Mouse (Mus musculus): ENCODE measurements around the gene Tspan18.

The Tspan18 gene

DNA sequence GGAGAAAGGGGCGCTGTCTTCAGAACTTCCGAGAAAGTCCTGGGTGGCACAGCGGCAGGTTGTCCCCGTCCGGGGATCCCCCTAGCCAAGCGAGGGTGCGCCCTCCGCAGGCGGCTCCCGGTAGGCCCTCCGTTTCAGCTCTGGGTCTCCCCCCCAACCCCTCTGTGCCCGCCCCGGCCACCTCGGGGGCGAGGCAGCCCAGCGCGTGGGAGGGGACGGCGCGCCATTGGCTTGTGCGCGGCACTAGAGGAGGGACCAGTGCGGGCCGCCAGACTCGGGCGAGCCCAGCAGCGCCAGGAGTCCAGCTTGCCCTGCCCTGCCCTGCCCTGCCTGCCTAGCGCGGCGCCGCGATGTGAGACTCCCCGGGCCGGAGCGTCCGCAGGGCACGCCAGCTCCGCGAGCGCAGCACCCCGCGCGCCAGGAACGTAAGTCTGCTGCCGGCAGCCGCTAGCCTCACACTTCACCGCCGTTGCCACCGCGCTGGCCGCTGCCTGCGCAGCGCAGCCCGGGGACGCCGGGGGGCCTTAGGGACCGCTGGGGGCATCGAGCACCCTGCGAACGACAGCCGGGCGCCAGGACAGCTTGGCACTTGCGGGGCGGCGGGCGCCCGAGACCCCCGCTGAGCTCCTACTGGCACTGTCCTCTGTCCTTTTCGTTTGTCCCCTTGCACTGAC is 146.8 kb downstream of the Tspan18 start, which contains the start of gene Trp53i11:
Gene Trp53i11 (plus strand): TSS at position 226 of the 674 bp plus-strand sequence.
- DNase-seq (ENCODE audit: low spot score in 2 of 2), result peak; percentile 69 to 88

DNA sequence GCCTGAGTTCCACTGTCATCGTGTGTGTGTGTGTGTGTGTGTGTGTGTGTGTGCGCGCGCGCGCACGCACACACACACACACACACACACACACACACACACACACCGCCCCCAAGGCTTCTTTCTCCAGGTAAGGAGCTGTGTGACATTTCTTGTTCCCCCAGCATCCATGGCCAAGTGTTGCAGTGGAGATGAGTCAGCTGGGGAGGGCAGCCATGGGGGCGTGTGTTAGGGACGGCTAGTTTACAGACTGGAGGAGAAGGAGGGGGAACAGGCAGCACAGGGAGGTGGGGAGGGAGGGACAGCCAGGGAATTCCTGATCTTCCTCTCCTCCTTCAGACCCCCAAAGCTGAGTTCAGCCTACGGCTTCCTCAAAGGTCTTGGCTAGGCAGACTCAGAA is 151.4 kb downstream of the Tspan18 start:
- no peak for DNase-seq (ENCODE audit: low spot score in 2 of 2)

DNA sequence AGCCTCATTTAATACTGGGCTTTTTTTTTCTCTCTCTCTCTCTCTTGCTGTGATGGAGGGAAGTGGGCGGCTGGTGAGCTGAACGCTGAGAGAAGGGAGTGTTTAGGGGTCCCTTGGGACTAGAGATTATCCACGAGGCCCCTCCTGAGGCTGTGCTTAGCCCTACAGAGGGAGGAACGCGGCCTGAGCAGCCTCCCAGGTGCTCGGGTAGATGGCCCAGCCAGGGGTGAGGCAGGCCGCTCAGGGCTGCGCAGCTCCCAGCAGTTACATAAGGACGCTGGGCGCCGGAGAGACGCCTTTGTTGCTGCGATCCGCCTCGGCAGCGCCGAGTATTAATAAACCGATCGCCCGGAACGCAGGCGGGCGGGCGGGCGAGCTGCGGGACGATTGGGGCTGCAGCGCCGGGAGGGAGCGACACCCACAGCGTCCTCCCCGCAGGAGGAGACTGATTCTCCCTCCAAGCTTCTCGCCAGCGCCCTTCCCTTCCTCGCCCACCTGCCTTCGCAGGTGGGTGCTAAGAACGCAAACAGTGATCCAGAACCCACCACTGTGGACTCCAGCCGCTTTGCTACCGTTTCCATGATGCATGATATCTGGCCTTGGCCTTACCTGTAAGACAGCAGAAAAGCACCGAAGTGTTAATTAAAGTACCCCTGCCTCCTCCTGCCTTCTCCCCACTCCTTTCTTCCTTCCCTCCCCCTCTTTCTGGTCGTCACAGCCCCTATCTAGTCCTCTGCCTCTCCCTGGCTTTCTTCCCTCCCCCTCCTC is 154.0 kb downstream of the Tspan18 start:
- no peak for DNase-seq (ENCODE audit: low spot score in 2 of 2)

DNA sequence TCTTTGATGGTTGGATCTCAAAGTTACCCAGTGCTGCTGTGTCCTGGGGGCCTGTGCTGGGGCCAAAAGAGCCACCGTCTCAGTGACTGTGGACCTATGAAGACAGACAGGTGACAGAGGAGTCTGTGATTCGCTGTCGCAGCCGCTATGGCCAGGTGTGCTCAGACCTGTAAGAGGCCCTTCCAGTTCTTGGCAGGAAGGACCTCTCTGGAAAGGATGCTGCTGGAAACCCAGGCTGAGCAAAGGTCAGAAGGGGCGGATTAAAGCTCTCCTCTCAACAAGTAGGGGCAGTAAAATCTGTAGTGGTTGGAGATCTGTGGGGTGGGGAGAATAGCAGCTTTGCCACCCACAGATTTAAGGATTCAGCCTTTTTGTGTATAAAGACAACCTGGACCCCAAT is 154.7 kb downstream of the Tspan18 start:
- no peak for DNase-seq (ENCODE audit: low spot score in 2 of 2)

DNA sequence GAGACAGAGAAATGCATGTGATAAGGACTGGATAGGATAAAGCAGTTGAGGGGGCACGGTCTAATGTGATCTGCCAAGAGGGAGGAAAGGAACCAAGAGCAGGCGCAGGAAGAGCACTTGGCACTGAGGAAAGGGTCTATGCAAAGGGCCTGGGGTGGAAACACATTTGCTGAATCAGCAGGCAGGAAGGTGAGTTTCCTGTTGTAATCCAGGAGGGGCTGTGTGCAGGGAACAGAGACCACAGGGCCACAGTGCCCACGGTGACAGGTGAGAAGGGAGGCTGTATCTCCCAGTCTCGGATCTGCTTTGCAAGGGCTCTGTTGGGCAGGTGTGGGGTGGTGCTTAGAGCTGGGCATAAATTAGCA is 156.0 kb downstream of the Tspan18 start:
- DNase-seq (ENCODE audit: low spot score in 2 of 2), result no peak

DNA sequence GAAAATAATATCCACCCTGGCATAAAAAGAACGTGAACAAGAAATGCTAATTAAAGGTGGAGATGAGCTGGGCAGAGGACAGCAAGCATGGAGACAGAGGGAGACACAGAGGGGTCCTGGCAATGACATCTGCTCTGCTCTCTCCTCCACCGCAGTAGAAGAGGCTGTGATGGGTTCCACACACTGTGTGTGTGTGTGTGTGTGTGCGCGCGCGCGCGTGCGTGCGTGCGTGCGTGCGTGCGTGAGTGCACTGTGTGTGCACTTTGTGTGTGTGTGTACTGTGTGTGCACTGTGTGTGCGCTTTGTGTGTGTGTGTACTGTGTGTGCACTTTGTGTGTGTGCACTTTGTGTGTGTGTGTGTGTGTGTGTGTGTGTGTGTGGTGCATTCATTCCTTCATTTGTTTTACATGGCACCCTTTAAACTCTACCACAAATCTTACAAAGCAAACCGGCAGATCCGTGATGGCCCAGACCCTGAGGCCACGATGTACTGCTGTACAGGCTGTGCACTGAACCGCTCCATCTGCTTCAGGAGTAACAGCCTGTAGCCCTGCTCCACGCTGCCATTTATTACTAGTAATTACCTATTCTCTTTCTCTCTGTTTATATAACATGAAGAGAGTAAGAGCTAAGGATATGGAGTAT is 156.5 kb downstream of the Tspan18 start:
- DNase-seq (ENCODE audit: low spot score in 2 of 2), result no peak

DNA sequence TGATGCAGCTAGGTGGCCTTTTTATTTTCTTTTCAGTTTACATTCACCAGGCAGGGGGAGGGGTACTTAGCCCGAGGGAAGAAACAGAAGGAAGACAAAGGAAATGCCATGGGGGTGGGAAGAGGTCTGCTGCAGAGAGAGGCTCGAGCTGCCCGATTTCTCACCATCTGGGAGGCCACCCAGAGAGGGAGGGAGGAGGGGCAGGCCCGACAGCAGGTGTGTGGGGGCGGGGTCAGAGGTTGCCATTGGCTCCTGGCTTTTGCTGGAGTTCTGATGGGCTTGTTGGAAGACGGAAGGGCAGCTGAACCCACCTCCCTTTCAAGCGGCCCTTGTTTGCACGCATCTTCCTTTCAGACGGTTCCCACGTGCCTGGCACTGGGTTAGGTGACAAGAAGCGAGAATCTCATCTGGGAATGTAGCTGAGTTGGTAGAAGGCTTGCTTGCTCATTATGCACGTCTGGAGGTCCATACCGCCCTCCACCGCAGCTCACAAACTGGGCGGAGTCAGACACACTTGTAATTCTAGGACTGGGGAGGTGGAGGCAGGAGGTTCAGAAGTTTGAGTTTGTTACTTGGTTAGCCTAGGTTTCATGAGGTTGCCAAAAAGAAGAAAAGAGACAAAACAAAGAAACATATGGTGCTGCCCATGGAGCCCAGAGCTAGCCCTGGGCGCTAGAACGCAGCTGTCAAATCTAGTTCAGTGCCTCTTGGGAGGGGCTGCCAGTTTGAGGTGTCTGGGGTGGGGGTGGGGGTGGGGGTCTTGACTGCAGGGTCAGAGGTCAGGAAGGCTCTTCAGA is 157.2 kb downstream of the Tspan18 start:
- DNase-seq (ENCODE audit: low spot score in 2 of 2), result peak in 1 of 2 experiments; percentile 66

DNA sequence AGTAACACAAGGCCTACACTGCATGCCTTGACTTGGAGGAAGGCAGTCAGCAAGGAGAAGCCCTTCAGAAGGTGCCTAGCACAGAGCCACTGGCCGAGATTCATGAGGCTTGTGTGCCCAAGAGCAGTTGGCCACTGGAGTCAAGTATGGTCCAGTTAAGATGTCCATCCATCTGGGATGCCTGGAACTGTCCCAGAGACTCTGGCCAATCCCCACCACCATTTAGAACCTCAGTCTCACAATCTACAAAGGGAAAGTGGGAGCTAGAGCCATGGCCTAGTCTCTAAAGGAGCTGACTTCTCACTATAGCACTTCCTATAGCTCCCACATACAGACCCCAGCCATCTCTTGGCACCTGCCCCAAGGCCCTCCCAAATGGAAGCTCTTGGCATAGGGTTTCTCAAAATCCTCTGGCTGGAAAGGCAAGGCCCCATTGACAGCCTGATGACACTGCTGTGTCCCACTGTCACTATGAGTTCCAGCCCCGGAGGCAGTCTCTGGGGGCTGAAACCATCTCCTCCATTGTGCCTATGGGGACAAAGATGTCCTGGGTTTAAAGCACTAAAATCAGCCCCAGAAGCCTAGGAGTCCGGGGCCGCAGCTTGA is 158.0 kb downstream of the Tspan18 start:
- DNase-seq (ENCODE audit: low spot score in 2 of 2), result no peak

DNA sequence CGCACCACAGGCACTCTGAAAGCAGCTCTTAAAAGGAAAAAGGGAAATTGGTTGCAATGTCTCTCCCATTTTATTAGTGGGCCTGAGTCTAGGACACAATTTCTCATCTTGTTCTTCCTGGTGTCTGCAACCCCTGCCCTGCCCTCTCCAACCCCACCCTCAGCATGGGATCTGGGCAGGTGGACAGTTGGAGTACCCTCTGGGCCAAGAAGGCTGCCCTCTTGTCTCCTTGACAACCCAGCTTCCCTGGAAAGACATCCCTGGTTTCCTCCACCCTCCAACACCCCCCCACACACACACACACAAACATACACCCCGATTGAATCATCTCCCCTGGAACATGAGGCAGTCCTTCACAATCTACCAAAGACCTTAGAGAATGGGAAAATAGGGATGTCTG is 158.6 kb downstream of the Tspan18 start:
- DNase-seq (ENCODE audit: low spot score in 2 of 2), result no peak

DNA sequence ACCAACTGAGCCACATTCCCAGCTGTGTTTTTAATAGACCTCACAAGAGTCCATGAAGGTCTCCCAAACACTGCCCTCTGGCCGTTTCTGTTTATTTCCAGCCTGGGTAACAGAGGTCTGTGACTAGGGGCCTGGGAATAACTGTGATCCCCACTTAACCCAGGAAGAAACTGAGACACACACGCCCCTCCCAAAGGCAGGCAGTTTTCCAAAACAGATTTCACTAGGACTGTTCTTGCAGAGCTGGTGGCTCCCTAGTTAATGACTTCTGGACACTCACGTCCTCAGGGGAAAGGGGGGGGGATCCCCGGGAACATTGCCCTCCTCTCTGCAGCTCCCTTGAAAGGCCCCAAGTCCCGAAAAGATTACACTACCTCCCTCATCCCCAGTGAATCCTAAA is 159.0 kb downstream of the Tspan18 start:
- DNase-seq (ENCODE audit: low spot score in 2 of 2), result no peak

DNA sequence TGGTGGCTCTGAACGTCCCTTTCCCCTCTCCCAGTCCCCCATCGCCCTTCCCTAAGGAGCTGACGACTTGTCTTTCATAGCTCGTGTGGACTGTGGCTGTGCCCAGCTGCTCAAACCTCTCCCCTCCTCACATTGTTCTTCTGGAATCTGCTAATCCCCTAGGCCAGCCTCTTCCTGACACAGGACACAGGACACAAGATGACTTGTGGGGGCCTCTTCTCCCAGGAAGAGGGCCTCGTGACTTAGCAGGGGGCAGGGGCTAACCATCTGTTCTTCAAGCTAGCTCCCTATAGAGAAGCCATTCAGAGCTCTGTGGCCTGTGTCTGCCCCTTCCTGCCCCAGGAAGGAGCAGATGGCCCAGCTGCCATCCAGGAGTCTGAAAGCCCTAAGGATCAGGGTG is 160.1 kb downstream of the Tspan18 start:
- no peak for DNase-seq (ENCODE audit: low spot score in 2 of 2)

DNA sequence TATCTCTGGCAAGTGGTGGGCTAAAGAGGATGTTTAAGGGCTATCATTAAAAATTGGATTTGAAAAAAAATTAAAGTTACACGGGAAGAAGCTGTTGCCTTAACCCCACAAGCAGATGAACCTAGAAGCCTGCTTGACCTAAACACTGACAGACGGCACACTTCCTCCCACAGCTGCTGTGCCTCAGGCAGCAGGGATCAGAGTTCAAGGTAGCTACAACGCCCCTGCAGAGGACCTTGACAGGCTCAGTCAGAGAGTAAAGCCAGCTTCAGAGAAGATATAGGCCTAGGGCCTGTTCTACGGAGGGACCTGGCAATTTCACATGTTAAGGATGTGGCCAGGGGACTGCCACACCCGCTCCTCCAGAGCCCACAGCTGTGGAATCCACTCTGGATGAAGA is 161.8 kb downstream of the Tspan18 start:
- DNase-seq (ENCODE audit: low spot score in 2 of 2), result no peak

DNA sequence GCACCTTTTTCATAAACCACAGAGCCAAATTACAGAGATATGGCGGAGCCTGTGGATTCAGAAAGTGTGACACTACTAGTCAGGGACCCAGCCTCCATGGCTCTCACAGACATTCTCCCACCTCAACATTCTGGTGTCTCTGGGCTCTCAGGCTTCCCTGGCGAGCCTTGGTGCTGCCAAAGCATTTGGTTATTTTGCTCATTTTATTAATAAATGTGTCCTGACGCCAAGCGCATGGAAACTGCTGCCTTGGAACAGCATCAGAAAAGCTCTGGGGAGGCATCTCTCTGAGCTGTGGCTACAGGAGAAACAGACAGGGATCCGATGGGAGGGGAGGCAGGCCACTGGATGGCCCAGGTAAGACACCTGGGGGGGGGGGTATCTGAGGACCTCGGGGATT is 162.4 kb downstream of the Tspan18 start:
- no peak for DNase-seq (ENCODE audit: low spot score in 2 of 2)

DNA sequence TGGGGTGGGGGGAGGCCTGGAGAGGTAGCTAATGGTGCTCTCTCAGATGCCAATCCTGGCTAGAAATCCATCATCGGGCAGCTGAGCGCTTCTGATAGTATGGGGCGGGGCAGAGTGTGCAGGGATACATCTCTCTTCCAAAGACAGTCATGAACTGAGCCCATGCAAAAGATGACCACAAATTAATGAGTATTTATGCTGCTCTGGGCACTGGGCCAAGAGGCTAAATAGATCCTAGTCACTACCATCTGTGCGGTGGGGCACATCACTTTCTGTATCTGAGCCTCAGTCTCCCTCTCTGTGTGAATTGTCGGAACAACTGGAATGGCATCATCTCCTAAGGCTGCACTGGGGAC is 163.5 kb downstream of the Tspan18 start:
- no peak for DNase-seq (ENCODE audit: low spot score in 2 of 2)

DNA sequence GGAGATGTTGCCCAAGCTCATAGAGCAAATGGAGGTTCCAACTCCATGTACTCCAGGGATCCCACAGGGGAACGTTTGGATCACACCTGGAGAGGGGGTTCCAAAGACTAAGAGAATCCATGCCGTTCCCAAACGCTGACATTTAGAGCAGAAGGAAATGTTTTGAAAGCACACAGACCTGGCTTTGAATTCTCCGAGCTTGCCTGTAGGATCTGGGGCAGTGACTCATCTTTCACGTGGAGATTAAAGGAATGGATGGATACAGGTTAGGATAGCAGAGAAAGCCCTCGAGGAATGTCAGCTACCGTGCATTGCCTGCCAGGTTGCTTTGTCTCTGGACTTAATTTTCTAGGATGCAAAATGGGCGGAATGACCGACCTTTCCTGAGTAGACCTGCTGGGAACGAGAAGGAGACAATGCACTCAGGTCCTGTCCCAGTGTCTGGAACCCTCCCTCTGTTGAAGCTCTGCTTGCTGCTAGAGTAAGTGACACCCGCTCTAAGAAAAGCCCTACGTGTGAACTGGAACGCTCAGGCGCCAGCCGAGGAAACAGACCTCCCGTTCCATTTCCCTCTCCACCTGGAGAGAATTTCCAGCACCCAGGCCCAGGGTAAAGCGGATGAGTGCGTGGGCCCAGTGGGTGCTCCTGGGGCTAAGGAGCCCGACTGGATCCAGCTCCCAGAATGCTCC is 164.0 kb downstream of the Tspan18 start:
- no peak for DNase-seq (ENCODE audit: low spot score in 2 of 2)

DNA sequence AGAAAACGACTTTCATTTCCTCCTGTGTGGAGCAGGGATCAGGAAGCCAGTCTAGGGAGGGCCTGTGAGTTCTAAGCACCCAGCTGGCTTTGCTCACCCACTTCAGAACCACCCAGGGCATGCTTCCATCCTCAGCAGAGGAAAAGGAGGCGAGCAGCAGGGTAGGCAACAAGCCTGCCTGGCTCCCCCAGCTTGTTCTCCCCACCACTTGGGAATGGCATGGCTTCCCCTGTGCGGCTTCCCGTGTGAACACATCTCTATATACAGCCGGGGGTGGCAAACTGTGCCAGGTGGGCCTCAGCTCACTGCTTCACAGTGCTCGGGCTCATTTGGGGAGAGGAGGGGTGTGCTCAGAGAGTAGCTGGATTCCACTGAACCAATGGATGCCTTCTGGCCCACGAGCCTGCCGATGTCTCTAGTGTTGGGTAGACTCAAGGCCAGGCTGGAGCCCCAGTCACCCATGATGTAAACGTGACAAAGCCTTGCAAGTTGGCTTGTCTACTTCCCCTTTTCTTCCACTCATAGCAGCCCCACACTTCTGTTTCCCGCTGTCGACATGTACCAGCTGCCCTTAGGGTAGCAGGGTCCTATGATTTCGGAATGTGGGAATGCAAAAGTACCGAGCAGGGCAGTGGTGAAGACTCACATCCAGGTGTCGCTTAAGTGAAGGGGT is 167.4 kb downstream of the Tspan18 start:
- peak in 1 of 2 experiments; percentile 39 for DNase-seq (ENCODE audit: low spot score in 2 of 2)

DNA sequence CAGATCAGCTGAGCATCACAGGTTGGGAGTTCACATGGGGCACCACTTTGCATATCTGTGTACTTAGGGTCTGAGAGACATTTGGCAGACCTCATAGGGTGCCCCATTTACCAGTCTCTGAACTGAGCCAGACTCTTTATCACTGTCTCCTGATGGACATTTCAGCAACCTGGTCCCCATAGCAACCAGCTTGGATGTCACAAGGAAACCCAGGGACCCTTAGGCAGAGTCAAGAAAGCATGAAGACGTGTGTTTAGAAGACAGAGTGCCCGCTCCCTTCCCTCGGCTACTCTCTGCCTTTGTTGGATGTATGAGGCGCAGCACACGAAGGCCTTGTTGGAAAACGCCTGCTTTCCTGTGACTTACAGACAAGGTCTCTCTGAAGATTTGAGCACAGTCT is 168.0 kb downstream of the Tspan18 start:
- no peak for DNase-seq (ENCODE audit: low spot score in 2 of 2)

DNA sequence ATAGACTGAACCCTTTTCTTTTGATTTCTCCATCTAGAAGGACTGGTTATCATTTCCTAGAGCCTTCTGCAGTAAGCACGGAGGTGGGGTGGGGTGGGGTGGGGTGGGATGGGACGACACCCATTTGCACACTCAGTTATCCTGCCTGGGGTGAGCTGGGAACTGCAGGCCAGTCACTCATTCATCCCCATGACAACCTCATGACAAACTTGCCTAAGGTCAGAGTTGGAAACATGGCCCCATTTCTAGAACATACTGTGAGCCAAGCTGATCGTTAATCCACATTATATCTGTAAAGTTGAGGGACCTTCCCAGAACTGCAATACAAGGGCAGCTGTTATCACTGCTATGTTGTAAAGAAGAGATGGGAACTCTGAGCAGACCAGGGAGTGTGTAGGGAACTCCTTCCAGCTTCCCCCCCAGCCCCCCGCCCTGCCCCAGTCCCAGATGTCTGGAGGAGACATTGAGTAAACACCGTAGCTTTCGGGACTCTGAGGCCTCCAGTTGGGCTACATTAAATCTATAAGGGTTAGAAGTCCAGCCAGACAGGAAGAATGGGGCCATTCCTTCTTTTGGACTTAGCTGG is 170.5 kb downstream of the Tspan18 start:
- DNase-seq (ENCODE audit: low spot score in 2 of 2), result no peak

DNA sequence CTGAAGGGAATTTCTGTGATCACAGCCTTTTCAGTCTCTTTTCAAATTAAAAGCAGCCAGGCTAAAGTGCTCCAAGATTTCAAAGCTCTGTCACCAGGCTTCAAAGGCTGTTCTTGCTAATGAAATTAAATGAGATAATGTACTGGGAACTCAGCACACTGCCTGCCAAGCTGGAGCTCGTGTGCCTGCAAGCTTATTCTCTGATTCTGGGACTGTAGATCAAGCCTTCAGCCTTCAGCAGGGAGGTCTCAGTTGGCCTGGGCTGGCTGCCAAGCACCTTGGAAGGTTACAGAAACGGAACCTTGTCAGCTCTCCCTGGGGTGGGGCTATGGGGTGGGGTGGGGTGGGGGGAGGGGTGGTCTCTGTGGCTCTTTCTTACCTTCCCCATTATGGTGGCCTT is 171.0 kb downstream of the Tspan18 start:
- DNase-seq (ENCODE audit: low spot score in 2 of 2), result peak in 1 of 2 experiments; percentile 69

DNA sequence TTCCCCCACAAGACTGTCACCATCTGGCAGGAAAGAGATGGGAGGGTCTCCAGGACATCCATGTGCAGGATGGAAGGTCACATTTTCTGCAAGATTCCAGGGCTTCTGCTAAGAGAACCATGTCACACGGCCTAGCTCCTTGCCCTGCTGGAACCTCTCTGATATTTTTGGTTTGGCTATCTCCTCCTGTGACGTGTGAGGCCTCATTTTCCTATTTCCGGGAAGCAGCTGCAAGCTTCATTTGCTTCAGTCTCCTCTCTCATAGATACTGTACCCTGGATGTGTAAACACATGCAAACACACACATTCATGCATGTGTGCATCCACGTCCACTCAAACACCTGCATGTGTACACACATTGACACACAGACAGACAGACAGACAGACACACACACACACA is 171.5 kb downstream of the Tspan18 start:
- DNase-seq (ENCODE audit: low spot score in 2 of 2), result peak in 1 of 2 experiments; percentile 33

Measured in spleen, postnatal 10 days (tissue).